Mouse (Mus musculus): ENCODE results near the gene Mroh2a.
"Not testable (repeated sequence)": the region's sequence is repeated elsewhere in the genome, so short reads cannot be mapped to it uniquely, and the experiment has no call there.

The Mroh2a gene

GRCm38 (mm10) chr1:88219054-88219453 is 7.7 kb upstream of the Mroh2a start:
- DNase-seq: no peak

GRCm38 (mm10) chr1:88220336-88220735 is 6.5 kb upstream of the Mroh2a start:
- no peak for DNase-seq

GRCm38 (mm10) chr1:88222216-88222615 is 4.6 kb upstream of the Mroh2a start:
- DNase-seq: no peak

GRCm38 (mm10) chr1:88223011-88223515 is 3.7 kb upstream of the Mroh2a start:
- DNase-seq: not testable (repeated sequence)

GRCm38 (mm10) chr1:88223591-88223990 is 3.2 kb upstream of the Mroh2a start:
- DNase-seq: no peak

GRCm38 (mm10) chr1:88224029-88224776 is 2.6 kb upstream of the Mroh2a start:
- DNase-seq: no peak

- not testable (repeated sequence) for DNase-seq
Measured at GRCm38 (mm10) chr1:88225301-88225700, 1.5 kb upstream of the Mroh2a start.

- DNase-seq: no peak
Measured at GRCm38 (mm10) chr1:88225741-88226140, 1.0 kb upstream of the Mroh2a start.

GRCm38 (mm10) chr1:88227482-88227881 is 696 bp downstream of the Mroh2a start:
- no peak for DNase-seq

GRCm38 (mm10) chr1:88228121-88228520 is 1.3 kb downstream of the Mroh2a start:
- DNase-seq: no peak

- no peak for DNase-seq
Measured at GRCm38 (mm10) chr1:88229566-88229965, 2.8 kb downstream of the Mroh2a start.

- no peak for DNase-seq
Measured at GRCm38 (mm10) chr1:88229986-88230385, 3.2 kb downstream of the Mroh2a start.

- DNase-seq: no peak
Measured at GRCm38 (mm10) chr1:88230421-88230820, 3.6 kb downstream of the Mroh2a start.

GRCm38 (mm10) chr1:88230981-88231802 is 4.4 kb downstream of the Mroh2a start:
- DNase-seq: no peak

GRCm38 (mm10) chr1:88231803-88232499 is 5.2 kb downstream of the Mroh2a start:
- no peak for DNase-seq

GRCm38 (mm10) chr1:88232664-88233380 is 6.0 kb downstream of the Mroh2a start:
- no peak for DNase-seq

- no peak for DNase-seq
Measured at GRCm38 (mm10) chr1:88233421-88234247, 6.8 kb downstream of the Mroh2a start.

GRCm38 (mm10) chr1:88234248-88234610 is 7.4 kb downstream of the Mroh2a start:
- no peak for DNase-seq

- DNase-seq: no peak
Measured at GRCm38 (mm10) chr1:88234646-88235045, 7.9 kb downstream of the Mroh2a start.

- DNase-seq: no peak
Measured at GRCm38 (mm10) chr1:88235046-88235893, 8.5 kb downstream of the Mroh2a start.

Data from cerebellum, postnatal 36 days (tissue).